Mouse (Mus musculus): Measurements from ENCODE around the gene Trmt10c.
"Not testable (repeated sequence)": the region's sequence is repeated elsewhere in the genome, so short reads cannot be mapped to it uniquely, and the experiment has no call there.

Gene Trmt10c

DNA sequence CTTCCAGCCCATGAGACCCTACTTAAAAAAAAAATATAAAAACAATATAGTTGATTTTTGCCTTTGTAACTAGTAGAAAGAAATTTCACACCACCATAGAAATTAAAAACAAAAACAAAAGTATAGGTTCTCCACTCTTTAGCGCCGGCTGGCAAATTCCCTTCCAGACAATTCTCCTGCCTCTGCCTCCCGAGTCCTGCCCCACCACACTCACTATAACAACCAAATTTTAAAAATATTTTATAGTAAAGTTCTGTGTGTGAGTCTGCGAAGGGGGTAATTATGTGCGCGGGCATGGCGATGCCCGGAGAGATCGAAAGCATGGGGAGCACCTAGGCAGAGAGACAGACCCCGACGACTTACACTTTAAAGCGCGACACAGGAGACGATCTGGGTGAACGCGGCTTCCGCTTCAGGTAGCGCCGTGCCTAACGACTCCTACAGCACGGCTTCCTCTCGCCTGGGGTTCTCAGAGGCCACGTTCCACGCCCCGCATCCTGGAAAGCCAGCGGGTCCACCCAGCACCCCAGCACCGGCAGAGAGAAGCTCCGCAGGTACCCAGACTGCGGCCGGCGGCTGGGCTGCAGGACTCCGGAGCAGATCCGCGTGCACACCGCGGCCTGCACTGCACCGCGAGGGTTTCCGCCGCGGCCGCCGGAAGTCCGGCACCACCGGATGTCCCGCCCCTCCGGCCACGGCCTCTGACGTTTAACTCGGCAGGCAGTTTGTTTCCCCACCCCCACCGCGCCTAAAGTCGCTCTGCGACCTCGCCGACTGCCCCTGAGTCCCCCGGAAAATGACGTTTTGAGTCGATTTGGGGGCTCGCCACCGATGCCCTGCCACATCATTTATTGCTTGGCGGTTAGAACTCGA is at the start of gene Trmt10c:
TSS of gene Trmt10c (minus strand) at position 682 of the 873 bp plus-strand sequence.
- DNase-seq (ENCODE audit: low read depth, low spot score): peak; percentile 87

GRCm38 (mm10) chr16:56086336-56086735 is 48.7 kb upstream of the Trmt10c start:
- no peak for DNase-seq (ENCODE audit: low read depth, low spot score)

GRCm38 (mm10) chr16:56081691-56082090 is 44.1 kb upstream of the Trmt10c start:
- DNase-seq (ENCODE audit: low read depth, low spot score): no peak

GRCm38 (mm10) chr16:56079419-56079818 is 41.8 kb upstream of the Trmt10c start:
- no peak for DNase-seq (ENCODE audit: low read depth, low spot score)

DNA sequence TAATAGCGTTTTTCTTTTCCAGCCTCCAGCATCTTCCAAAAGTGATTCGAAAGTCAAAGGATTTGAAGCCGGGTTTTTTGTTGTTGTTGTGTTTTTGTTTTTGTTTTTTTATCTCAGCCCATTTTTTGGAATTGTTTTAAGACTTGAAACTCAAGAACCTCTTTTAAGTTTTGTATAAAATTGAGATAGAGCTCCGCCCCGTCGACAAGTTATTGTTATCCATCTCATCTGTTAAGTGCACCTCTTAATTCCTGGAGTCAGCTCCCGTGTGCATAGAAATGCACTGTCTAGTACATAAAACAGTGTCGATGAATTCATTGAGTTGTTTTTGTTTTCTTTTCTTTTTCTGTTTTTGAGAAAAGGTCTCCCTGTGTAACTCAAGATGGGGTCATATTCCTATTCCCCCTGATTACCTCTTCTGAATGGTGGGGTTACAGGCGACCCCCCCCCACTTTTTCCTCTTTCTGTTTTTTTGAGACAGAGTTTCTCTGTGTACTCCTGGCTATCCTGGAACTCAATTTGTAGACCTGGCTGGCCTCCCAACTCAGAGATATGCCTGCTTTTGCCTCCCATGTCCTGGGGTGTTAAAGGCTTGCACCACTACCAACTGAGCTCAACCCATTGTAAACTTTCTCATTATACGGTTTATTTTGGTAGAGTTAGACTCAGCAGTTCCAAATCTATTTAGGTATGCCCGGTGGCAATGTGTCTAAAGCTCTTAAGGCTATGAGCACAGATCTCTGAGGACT is 38.7 kb upstream of the Trmt10c start:
- DNase-seq (ENCODE audit: low read depth, low spot score): no peak

GRCm38 (mm10) chr16:56075222-56076111 is 37.8 kb upstream of the Trmt10c start:
- peak; percentile 76 for DNase-seq (ENCODE audit: low read depth, low spot score)

- DNase-seq (ENCODE audit: low read depth, low spot score): no peak
Observed at GRCm38 (mm10) chr16:56074565-56074964, 36.9 kb upstream of the Trmt10c start.

DNA sequence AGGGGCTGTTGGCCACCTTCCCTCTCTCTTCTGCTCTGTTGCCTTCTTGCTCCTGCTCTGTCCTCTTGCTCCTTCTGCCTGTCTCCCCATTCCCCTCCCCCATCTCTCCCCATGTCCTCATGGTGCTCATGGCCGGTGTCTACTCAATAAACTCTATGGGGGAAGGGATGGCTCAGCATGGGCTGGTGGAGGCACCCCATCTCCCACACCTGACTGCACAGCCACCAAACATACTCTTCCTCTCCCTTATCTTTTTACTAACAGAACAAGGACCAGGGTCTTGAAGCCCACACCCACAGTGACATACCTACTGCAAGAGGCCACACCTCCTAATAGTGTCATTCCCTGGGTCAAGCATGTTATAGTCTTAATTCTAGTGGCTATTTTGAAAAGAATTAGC is 36.5 kb upstream of the Trmt10c start:
- no peak for DNase-seq (ENCODE audit: low read depth, low spot score)

GRCm38 (mm10) chr16:56073150-56073549 is 35.5 kb upstream of the Trmt10c start:
- not testable (repeated sequence) for DNase-seq (ENCODE audit: low read depth, low spot score)

DNA sequence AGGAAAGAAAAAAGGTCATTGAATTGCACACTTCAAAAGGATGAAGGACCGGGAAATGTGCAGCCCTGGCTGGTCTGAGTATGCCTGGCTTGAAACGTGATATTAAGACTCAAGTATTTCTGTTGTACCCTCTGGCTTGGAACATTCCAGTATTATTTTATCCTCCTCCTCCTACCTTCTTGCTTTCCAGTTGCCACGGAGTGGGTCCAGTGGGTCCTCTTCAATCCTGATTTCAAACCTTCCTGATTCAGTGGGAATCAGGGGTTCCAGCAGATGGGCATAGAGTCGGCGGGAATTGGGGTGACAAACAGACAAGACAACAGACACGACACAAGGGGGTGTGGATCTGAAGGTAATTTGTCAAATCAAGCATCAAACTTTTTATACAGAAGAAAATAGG is 34.9 kb upstream of the Trmt10c start:
- no peak for DNase-seq (ENCODE audit: low read depth, low spot score)

- no peak for DNase-seq (ENCODE audit: low read depth, low spot score)
Observed at GRCm38 (mm10) chr16:56071317-56072232, 34.0 kb upstream of the Trmt10c start.

- no peak for DNase-seq (ENCODE audit: low read depth, low spot score)
Observed at GRCm38 (mm10) chr16:56068523-56069070, 31.0 kb upstream of the Trmt10c start.

GRCm38 (mm10) chr16:56066113-56066512 is 28.5 kb upstream of the Trmt10c start:
- DNase-seq (ENCODE audit: low read depth, low spot score): no peak

DNA sequence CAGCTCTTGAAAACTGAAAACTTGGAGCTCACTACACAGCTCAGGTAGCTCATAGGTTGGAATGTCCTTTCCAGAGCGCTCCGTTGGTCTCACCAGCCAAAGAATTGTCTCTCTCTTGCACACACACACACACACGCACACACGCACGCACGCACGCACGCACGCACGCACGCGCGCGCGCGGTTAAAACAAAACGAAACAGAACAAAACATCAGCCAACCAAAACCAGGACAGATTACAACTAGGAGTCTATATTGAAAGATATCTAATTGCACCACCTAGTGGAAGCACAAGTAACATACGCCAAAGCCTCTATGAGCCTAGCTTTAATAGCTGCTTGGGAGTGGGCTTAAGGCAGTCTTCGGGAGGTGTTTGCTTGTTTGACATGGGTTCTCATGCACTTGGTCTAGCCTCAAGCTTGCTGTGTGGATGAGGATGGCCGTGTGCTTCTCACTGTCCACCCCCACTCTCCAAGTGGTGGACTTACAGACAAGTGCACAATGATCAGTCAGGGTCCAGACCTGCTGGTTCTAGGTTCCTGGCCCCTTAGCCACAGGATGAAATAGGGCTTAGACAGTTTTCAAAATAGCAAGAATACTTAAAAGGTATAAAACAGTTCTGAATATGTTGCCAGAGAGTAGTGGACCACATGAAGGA is 26.8 kb upstream of the Trmt10c start:
- peak; percentile 78 for DNase-seq (ENCODE audit: low read depth, low spot score)

DNA sequence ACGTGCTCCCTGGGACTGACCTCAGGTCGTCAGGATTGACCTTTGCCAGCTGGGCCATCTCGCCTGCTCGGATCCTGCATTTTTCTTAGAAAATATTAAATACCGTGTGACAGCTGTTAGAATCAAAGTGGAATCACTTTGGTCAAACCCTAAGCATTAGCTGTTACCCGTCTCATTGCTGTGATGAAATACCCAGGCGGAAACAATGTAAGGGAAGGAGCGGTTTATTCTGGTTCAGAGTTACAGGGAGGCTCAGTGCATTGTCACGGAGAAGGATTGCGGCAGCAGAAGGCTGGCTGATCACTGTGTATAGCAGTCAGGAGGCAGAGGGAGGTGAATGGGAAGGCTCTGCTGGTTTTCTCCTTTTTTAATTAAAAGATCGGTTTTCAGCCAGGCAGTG is 25.4 kb upstream of the Trmt10c start:
- no peak for DNase-seq (ENCODE audit: low read depth, low spot score)

GRCm38 (mm10) chr16:56061995-56062594 is 24.5 kb upstream of the Trmt10c start:
- DNase-seq (ENCODE audit: low read depth, low spot score): no peak

DNA sequence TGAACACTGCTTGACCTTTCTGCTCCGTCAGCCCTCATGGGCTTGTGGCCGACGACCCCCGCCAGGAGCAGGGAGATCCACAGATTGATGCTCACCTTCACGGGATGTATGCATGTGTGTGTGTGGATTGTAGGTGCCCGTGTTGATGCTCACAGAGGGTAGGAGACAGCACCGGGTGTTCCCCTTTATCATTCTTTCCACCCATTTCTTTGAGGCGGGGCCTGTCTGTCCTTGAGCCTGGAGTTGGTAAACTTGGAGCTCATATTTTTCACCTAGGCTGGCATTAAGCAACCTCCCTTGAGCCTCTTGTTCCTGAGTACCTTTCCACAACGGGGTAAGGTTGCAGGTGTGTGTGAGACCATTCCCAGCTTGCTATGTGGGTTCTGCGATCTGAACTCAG is 20.5 kb upstream of the Trmt10c start:
- no peak for DNase-seq (ENCODE audit: low read depth, low spot score)

GRCm38 (mm10) chr16:56056944-56057590 is 19.4 kb upstream of the Trmt10c start:
- DNase-seq (ENCODE audit: low read depth, low spot score): no peak

DNA sequence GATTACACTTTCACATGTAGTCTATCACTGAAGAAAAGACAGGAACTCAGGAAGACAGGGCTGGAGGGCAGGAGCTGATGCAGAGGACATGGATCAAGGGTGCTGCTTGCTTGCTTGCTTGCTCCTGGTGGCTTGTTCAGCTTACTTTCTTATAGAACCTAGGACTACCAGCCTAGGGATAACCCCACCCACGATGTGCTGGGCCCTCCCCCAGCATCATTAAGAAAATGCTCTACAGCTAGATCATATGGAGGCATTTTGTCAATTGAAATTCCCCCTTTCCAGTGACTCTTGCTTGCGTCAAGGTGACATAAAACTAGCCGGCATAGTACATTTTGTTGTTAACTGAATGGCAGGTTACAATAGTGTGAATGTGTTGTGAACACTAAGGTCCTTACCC is 18.3 kb upstream of the Trmt10c start:
- DNase-seq (ENCODE audit: low read depth, low spot score): no peak

Data from telencephalon, adult 2 months (tissue).